Mouse (Mus musculus) inflammation-experienced regulatory T-cells (primary cell): ENCODE data around the gene Zp1. TPM values are rescaled to one million over a fixed set of nuclear protein-coding genes. Genes with fewer than 3 reads are reported as not detected.

Experiments
- polyA plus RNA-seq, 2 experiments: library from polyadenylated mRNA; unstranded; fragments of 100-300 nt; shearing (Covaris generic); gene quantifications; one replicate each; pipeline ENCODE4 v1.2.1; 2017

Zp1 gene
- 1 to 10 TPM in 1 of 2 experiments, not detected in 1; 2.3 TPM for polyA plus RNA-seq

GRCm38 (mm10) chr19:10920532-10920931 is at the start of gene Zp1:
Gene Zp1 (minus strand): TSS chr19:10920632.

GRCm38 (mm10) chr19:10949112-10949511 is 28.7 kb upstream of the Zp1 start, which contains the start of gene Ccdc86:
Gene Ccdc86 (minus strand): TSS chr19:10949266.

GRCm38 (mm10) chr19:10937110-10937563 is 16.7 kb upstream of the Zp1 start, which contains the start of gene Ptgdr2:
Gene Ptgdr2 (plus strand): TSS chr19:10937160.

GRCm38 (mm10) chr19:10895016-10895528 is 25.4 kb downstream of the Zp1 start, which contains the start of gene Prpf19:
Gene Prpf19 (plus strand): TSS chr19:10895231.

GRCm38 (mm10) chr19:10881426-10882154 is 38.8 kb downstream of the Zp1 start, which contains the start of gene Tmem109:
Gene Tmem109 (minus strand): TSS chr19:10882001.

GRCm38 (mm10) chr19:10869886-10870527 is 50.4 kb downstream of the Zp1 start, which contains the start of gene Tmem132a:
Gene Tmem132a (minus strand): TSS chr19:10869940.

Other genes with a start within 250 kb of the Zp1 start
- not detected for gene Pga5, start 242.6 kb downstream of the Zp1 start, polyA plus RNA-seq
- 10 to 100 TPM; 21.6 to 26.0 TPM for gene Vps37c, start 231.9 kb downstream of the Zp1 start, polyA plus RNA-seq
- gene Cd5, start 181.6 kb downstream of the Zp1 start, polyA plus RNA-seq: 100 to 1,000 TPM; 557 to 575 TPM
- 100 to 1,000 TPM; 611 to 643 TPM for gene Cd6, start 90.6 kb downstream of the Zp1 start, polyA plus RNA-seq
- 1 to 10 TPM; 1.8 to 2.7 TPM for gene Slc15a3, start 80.9 kb downstream of the Zp1 start, polyA plus RNA-seq
- gene Tmem132a, start 50.7 kb downstream of the Zp1 start, polyA plus RNA-seq: under 1 TPM; 0.72 to 0.87 TPM
- 10 to 100 TPM; 55.1 to 72.9 TPM for gene Tmem109, start 38.6 kb downstream of the Zp1 start, polyA plus RNA-seq
- 10 to 100 TPM; 82.9 to 98.0 TPM for gene Prpf19, start 25.4 kb downstream of the Zp1 start, polyA plus RNA-seq
- gene Ptgdr2, start 16.5 kb upstream of the Zp1 start, polyA plus RNA-seq: not detected
- gene Ccdc86, start 28.6 kb upstream of the Zp1 start, polyA plus RNA-seq: 10 to 100 TPM; 15.5 to 19.1 TPM
- gene Ms4a10, start 54.0 kb upstream of the Zp1 start, polyA plus RNA-seq: not detected
- gene Ms4a15, start 72.6 kb upstream of the Zp1 start, polyA plus RNA-seq: 1 to 10 TPM in 1 of 2 experiments, under 1 TPM in 1; 0.12 to 1.7 TPM
- gene Ms4a18, start 97.4 kb upstream of the Zp1 start, polyA plus RNA-seq: under 1 TPM in 1 of 2 experiments, not detected in 1; 0.45 TPM
- 1 to 10 TPM in 1 of 2 experiments, under 1 TPM in 1; 0.18 to 2.2 TPM for gene Ms4a8a, start 160.5 kb upstream of the Zp1 start, polyA plus RNA-seq
- not detected for gene 1700017D01Rik, start 210.2 kb upstream of the Zp1 start, polyA plus RNA-seq
- not detected for gene 1700025F22Rik, start 244.7 kb upstream of the Zp1 start, polyA plus RNA-seq